Comparison of ENCODE assay signal across 22 mouse cellular contexts in genomic region chr12:8275424-8275823, GRCm38 (mm10). TPM values are rescaled to one million over a fixed set of nuclear protein-coding genes. Genes with fewer than 3 reads are reported as not detected.
DNase-seq lines count a peak whose midpoint lies in the region; ATAC-seq and TF ChIP-seq lines count a peak whose summit lies in the region.
"Had no signal": no experiment of that assay in that cellular context is flagged by ENCODE, and none has a peak within 500 bp of the region (broad histone marks: within the 10 kb centered on the region; RNA-seq: fewer than 3 reads in every experiment).

No protein-coding gene starts in this region.

- no peak for DNase-seq in frontal cortex, postnatal 10 days (ENCODE audit: low spot score in 2 of 2)
- peak; percentile 54 for DNase-seq in heart, adult 11 months
- DNase-seq in intestine, embryonic 14.5 days (ENCODE audit: low spot score): peak; percentile 35
- no peak for DNase-seq in testis, postnatal 14 days (ENCODE audit: low spot score)
- DNase-seq: adrenal gland, adult 2 months; adrenal gland, adult 8-10 months; adrenal gland, postnatal 10 days; adrenal gland, postnatal 14 days; adrenal gland, postnatal 25 days; adrenal gland, postnatal 36 days; B cell, adult 2 months; cerebellum, adult 11 months; cerebellum, adult 11-12 months had no signal

- H3K4me3 ChIP-seq in heart, embryonic 12.5 days: no peak overlapping the region
- H3K4me3 ChIP-seq in intestine, embryonic 14.5 days (ENCODE audit: low read depth, low read length): no peak overlapping the region
- H3K4me3 ChIP-seq in intestine, embryonic 15.5 days (replicated peaks): no peak overlapping the region
- H3K4me3 ChIP-seq in testis, adult 2 months (ENCODE audit: control insufficient read depth, low read depth, low read length): peak overlapping the region; percentile 44

- TF ChIP-seq POLR2A in testis, adult 2 months (IDR thresholded peaks at IDR 0.05; ENCODE audit: control insufficient read depth, low read depth, low read length): no peak

- no peak overlapping the region for H3K9ac ChIP-seq in heart, embryonic 12.5 days
- H3K9ac ChIP-seq in intestine, embryonic 14.5 days (ENCODE audit: low read length): no peak overlapping the region
- H3K9ac ChIP-seq in intestine, embryonic 15.5 days: no peak overlapping the region

- no peak overlapping the region for H3K4me2 ChIP-seq in heart, embryonic 12.5 days
- no peak overlapping the region for H3K4me2 ChIP-seq in intestine, embryonic 14.5 days (ENCODE audit: low read length)
- H3K4me2 ChIP-seq in intestine, embryonic 15.5 days (replicated peaks): no peak overlapping the region

- peak; percentile 65 for ATAC-seq in frontal cortex, adult (ENCODE audit: low TSS enrichment)
- no peak for ATAC-seq in heart, embryonic 12.5 days (ENCODE audit: insufficient number of reproducible peaks, low FRiP score)
- no peak for ATAC-seq in intestine, embryonic 14.5 days (replicated peaks; ENCODE audit: low FRiP score, low TSS enrichment, low read depth)
- no peak for ATAC-seq in intestine, embryonic 15.5 days
- ATAC-seq: activated CD4-positive, CD25-positive, alpha-beta regulatory T cell, adult 4 months; CD4-positive, CD25-positive, alpha-beta regulatory T cell, adult 4 months; Patski had no signal

- H3K36me3 ChIP-seq in heart, embryonic 12.5 days: peaks cover 12% of the 10 kb centered on the region
- peaks cover 5% of the 10 kb centered on the region; the same call in 1 of the 2 replicates for H3K36me3 ChIP-seq in intestine, embryonic 14.5 days (ENCODE audit: control insufficient read depth, insufficient read depth, low read length)
- no peaks in the 10 kb centered on the region for H3K36me3 ChIP-seq in intestine, embryonic 15.5 days
- no peaks in the 10 kb centered on the region; the same call in 1 of the 2 replicates for H3K36me3 ChIP-seq in testis, adult 2 months (ENCODE audit: control insufficient read depth, insufficient read depth, low read length)
- H3K36me3 ChIP-seq: G1E had no signal

- H3K27ac ChIP-seq in heart, embryonic 12.5 days (ENCODE audit: poor library complexity, severe bottlenecking): no peak overlapping the region
- no peak overlapping the region for H3K27ac ChIP-seq in intestine, embryonic 14.5 days (ENCODE audit: low read depth)
- no peak overlapping the region for H3K27ac ChIP-seq in intestine, embryonic 15.5 days
- H3K27ac ChIP-seq in testis, adult 2 months (ENCODE audit: control insufficient read depth, insufficient read depth, low read depth, low read length): peak overlapping the region; percentile 57; the same call in 1 of the 2 replicates

- H3K27me3 ChIP-seq in heart, embryonic 12.5 days (replicated peaks): no peaks in the 10 kb centered on the region
- H3K27me3 ChIP-seq in intestine, embryonic 14.5 days (replicated peaks; ENCODE audit: control insufficient read depth, insufficient read depth, low read length): no peaks in the 10 kb centered on the region
- H3K27me3 ChIP-seq in intestine, embryonic 15.5 days (replicated peaks): no peaks in the 10 kb centered on the region
- no peaks in the 10 kb centered on the region for H3K27me3 ChIP-seq in testis, adult 2 months (ENCODE audit: control insufficient read depth, insufficient read depth, low read length)
- H3K27me3 ChIP-seq: CH12.LX, Patski had no signal

- peaks cover 25% of the 10 kb centered on the region for H3K4me1 ChIP-seq in heart, embryonic 12.5 days (replicated peaks)
- no peaks in the 10 kb centered on the region for H3K4me1 ChIP-seq in intestine, embryonic 14.5 days (replicated peaks; ENCODE audit: control insufficient read depth, insufficient read depth, low read length)
- H3K4me1 ChIP-seq in intestine, embryonic 15.5 days (replicated peaks): no peaks in the 10 kb centered on the region
- no peaks in the 10 kb centered on the region for H3K4me1 ChIP-seq in testis, adult 2 months (ENCODE audit: control insufficient read depth, insufficient read depth, low read length)

- H3K9me3 ChIP-seq in heart, embryonic 12.5 days (replicated peaks): no peaks in the 10 kb centered on the region
- H3K9me3 ChIP-seq in intestine, embryonic 14.5 days (ENCODE audit: control insufficient read depth, low read length): no peaks in the 10 kb centered on the region
- no peaks in the 10 kb centered on the region for H3K9me3 ChIP-seq in intestine, embryonic 15.5 days
- H3K9me3 ChIP-seq: G1E had no signal

- whole genome bisulfite sequencing in heart, embryonic 12.5 days: 89% methylated on average over 4 of the region's 4 CpGs
- 91% methylated on average over 4 of the region's 4 CpGs for WGBS in intestine, embryonic 14.5 days
- 89% methylated on average over 4 of the region's 4 CpGs for WGBS in intestine, embryonic 15.5 days

- no peak for TF ChIP-seq CTCF in testis, adult 2 months (IDR thresholded peaks at IDR 0.05; ENCODE audit: control insufficient read depth, insufficient read depth, insufficient replicate concordance, low read depth, low read length)

RNA-seq across cellular contexts. Expression of gene Gdf7, which starts 26.3 kb away (rescaled TPM):
- 0.24 and 0.27 TPM in 2 replicates for polyA plus RNA-seq in heart, embryonic 12.5 days (2016; fragmentation: Nextera tagmentation; extraction: Ambion mirVana)
- not detected in 2 replicates for polyA plus RNA-seq in intestine, embryonic 14.5 days (2014; fragmentation: Nextera tagmentation; extraction: Ambion mirVana)
- polyA plus RNA-seq in intestine, embryonic 15.5 days (2015; fragmentation: Nextera tagmentation; extraction: Ambion mirVana): not detected in 2 replicates
- 0.06 and 0.18 TPM in 2 replicates for polyA plus RNA-seq in testis, adult 2 months (2012; rRNA removed)
- polyA plus RNA-seq: activated CD4-positive, CD25-positive, alpha-beta regulatory T cell, adult 4 months; CD4-positive, CD25-positive, alpha-beta regulatory T cell, adult 4 months; G1E; Patski had no signal

RNA-seq across cellular contexts. Expression of gene Hs1bp3, which starts 37.8 kb away (rescaled TPM):
- 16.5 and 18.3 TPM in 2 replicates for polyA plus RNA-seq in heart, embryonic 12.5 days (2016; fragmentation: Nextera tagmentation; extraction: Ambion mirVana)
- 15.4 and 15.7 TPM in 2 replicates for polyA plus RNA-seq in intestine, embryonic 14.5 days (2014; fragmentation: Nextera tagmentation; extraction: Ambion mirVana)
- polyA plus RNA-seq in intestine, embryonic 15.5 days (2015; fragmentation: Nextera tagmentation; extraction: Ambion mirVana): 21.4 and 23.4 TPM in 2 replicates
- 1.5 and 1.8 TPM in 2 replicates for polyA plus RNA-seq in testis, adult 2 months (2012; rRNA removed)

Comparison
In these comparisons a context has a peak if more than half of its experiments do, and no peak if none do; other contexts are left out.
1. DNase-seq: peak in heart, adult 11 months (single experiment) and intestine, embryonic 14.5 days (single experiment); none in frontal cortex, postnatal 10 days (0 of 2) and testis, postnatal 14 days (single experiment).